Mouse (Mus musculus) CD8-positive naive resting alpha-beta T cell, adult 2 months (primary cell): ENCODE results near the gene Acadm.

Experiments used
- DNase-seq, 2 experiments: peaks; one replicate each; pipeline ENCODE4 v3.0.0; 2022; ENCODE audit warnings: low read depth in 2 of 2, low spot score in 2 of 2

The Acadm gene

DNA sequence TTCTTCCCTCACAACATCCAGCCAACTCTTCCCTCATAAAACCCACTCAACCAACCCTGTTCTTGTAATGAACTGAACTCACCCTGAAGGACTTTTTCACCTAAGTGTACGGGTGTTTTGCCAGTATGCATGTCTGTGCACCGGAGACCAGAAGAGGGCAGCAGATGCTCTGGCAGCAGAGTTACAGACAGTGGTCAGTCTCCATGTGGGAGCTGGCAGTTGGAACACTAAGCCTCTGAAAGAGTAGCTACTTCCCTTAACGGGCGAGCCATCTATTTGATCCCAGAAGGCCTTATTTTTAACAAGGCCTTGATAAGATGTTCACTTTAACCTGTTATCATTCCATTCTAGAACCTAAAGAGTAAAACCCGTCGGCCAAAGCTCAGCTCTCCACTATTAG is 39.8 kb downstream of the Acadm start:
- no peak for DNase-seq

DNA sequence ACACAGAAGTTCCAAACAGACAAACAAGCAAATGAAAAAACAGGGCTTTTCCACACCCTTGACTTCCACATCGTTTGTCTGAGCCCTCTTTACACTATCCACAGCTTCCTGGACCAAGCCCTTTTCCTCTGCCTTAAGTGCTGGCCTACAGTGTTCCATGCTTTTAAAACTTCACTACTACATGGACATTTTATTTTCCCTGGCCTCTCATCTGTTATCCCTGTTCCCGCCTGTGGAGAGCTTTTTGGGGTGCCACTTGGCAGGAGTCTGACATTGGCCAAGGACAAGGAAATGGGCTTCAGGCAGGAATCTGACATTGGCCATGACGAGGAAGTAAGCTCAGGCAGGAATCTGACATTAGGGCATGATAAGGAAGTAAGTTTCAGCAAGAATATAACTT is 41.8 kb downstream of the Acadm start:
- DNase-seq, result no peak

DNA sequence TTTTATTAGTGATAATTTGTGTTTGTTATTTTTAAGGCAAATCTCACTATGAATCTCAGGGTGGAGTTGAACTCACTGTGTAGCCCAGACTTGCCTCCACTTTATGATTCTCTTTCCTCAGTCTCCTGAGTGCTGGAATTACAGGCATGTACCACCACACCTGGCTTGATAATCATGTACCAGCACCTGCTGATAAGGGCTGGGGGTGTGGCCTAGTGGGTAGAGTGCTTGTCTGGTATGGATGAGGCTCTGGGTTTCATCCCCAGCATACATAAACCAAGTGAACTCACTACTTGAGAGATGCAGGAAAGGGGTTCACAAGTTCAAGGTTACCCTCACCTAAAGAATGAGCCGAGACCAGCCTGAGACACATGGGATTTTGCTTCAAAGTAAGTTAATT is 42.5 kb downstream of the Acadm start:
- DNase-seq, result no peak

DNA sequence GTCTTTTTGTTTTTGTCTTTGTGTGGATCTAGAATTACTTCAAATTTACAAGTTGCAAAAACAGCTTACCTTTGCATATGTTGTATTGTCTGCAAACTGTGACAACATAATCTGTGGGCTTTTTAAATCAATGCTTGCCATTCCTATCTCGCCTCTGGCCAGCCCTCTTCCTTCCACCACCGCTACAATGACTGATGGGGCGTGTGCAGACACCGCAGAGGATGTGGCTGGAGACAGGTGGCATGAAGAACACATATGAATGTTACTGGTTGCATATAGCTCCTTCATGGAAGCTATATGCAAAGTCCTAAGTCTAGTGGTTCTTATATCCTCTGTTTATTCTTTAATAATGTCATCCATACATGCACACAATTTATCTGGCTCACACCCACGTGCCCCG is 47.2 kb downstream of the Acadm start:
- no peak for DNase-seq

DNA sequence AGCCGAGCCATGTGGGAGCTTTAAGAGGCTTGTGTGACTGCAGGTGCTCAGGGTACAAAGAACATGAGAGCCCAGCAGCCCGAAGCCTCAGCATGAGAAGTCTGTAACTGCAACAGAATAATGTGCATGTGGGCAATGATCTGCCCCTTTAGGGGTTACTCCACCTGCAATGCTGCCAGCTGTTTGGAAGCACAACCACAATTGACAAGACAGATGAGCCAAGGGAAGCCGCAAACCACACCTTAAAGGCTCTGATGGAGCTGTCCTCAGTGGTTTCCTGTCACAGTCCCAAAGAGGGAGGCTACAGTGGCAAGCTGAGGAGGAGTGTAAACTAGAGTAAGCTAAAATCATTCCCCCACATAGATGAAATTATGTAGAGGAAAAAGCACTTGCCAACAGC is 49.0 kb downstream of the Acadm start:
- peak; percentile 25 to 59 for DNase-seq

DNA sequence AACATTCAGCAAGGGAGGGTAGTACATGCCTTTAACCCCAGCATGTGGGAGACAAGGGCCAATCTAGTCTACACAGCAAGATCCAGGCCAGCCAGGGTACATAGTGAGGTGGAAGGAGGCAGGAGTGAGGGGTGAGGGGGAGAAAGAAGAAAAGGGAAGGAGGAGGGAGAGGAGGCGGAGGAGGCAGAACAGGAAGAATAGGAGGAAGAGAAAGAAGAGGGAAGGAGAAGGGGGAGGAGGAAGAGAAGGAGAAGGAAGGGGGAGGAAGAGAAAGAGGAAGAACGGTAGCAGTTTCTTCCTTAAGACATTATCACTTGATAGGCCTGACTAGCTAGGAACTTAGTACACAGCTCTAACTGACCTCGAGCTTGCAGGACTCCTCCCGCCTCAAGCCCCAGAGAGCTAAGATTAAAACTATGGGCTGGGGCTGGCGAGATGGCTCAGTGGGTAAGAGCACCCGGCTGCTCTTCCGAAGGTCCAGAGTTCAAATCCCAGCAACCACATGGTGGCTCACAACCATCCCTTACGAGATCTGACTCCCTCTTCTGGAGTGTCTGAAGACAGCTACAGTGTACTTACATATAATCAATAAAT is 55.1 kb downstream of the Acadm start:
- DNase-seq, result no peak

DNA sequence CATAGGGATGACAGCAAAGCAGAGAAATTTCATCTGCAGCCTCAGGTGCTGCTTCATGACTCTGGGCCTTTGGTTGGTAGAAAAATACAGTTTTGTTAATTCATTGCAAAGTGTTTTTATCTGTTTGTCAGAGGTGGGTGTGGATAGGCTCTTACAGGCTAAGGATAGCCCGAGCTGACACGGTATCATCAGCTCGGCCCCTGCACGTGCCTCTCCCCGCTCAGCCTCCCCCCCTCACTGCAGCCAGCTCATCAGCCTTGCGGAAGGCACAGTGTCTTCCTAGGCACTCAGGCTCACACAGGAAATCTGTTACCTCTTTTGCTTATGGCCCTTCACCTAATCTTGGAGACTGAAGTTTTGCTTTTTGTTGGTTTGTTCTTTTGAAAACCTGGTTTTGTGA is 56.3 kb downstream of the Acadm start:
- no peak for DNase-seq

DNA sequence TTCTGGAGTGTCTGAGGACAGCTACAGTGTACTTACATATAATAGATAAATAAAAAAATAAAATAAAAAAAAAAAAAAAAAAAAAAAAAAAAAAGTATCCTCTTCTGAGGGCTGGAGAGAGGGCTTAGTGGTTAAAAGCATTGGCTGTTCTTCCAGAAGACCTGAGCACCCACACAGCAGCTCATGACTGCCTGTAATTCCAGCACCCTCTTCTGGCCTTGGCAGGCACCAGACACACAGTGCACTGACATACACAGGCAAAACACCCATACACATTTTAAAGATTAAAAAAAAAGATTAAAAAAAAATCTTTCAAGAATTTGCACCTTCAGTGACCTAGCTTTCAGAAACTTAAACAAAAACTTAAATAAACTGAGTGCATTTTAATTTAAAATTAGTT is 58.1 kb downstream of the Acadm start:
- DNase-seq, result no peak
